Mouse (Mus musculus) forebrain, embryonic 15.5 days (tissue): Measurements from ENCODE around the gene Fam57b. TPM values are rescaled to one million over a fixed set of nuclear protein-coding genes. Genes with fewer than 3 reads are reported as not detected.
A peak's percentile ranks its signal among the peaks of the same experiment; 100 is the strongest.
"Not testable (repeated sequence)": the region's sequence is repeated elsewhere in the genome, so short reads cannot be mapped to it uniquely, and the experiment has no call there.

Experiments
- ATAC-seq: fragments of 200-750 bp; cut with Nextera tagmentation; replicated peaks from 2 replicates; pipeline ENCODE4 v1.8.0; 2017; ENCODE audit warnings: mild to moderate bottlenecking, moderate TSS enrichment, moderate library complexity
- H3K27ac ChIP-seq: fragments of 300-500 bp; sonication (generic); replicated peaks from 2 replicates; pipeline ENCODE4 v1.5.1; 2015; ENCODE audit warnings: mild to moderate bottlenecking, inconsistent platforms
- H3K27me3 ChIP-seq: fragments of 300-500 bp; sonication (generic); 2 replicates; pipeline ENCODE4 v1.6.1; 2015; ENCODE audit warnings: inconsistent platforms
- H3K36me3 ChIP-seq: fragments of 300-500 bp; sonication (generic); 2 replicates; pipeline ENCODE4 v1.6.1; 2015; ENCODE audit warnings: mild to moderate bottlenecking, inconsistent platforms
- H3K4me1 ChIP-seq: fragments of 300-500 bp; sonication (generic); 2 replicates; pipeline ENCODE4 v1.6.1; 2015; ENCODE audit warnings: inconsistent platforms
- H3K4me2 ChIP-seq: fragments of 300-500 bp; sonication (generic); replicated peaks from 2 replicates; pipeline ENCODE4 v1.6.1; 2015; ENCODE audit warnings: mild to moderate bottlenecking, inconsistent platforms
- H3K4me3 ChIP-seq: fragments of 300-500 bp; sonication (generic); 2 replicates; pipeline ENCODE4 v1.5.1; 2015; ENCODE audit warnings: mild to moderate bottlenecking, inconsistent platforms
- H3K9ac ChIP-seq: fragments of 300-500 bp; sonication (generic); replicated peaks from 2 replicates; pipeline ENCODE4 v1.6.1; 2015; ENCODE audit warnings: mild to moderate bottlenecking, inconsistent platforms
- H3K9me3 ChIP-seq: fragments of 300-500 bp; sonication (generic); 2 replicates; pipeline ENCODE4 v1.6.1; 2016; ENCODE audit warnings: inconsistent platforms
- WGBS: fragments of 180-500 bp; shearing (Covaris S2); methylation state at CpG from one replicate; pipeline ENCODE4 v1.1.7; 2015; ENCODE audit warnings: mixed read lengths; 5-methylcytosine and 5-hydroxymethylcytosine counted together
- polyA plus RNA-seq: library from polyadenylated mRNA; unstranded; fragments of >200 nt; fragmentation: Nextera tagmentation; extraction: Ambion mirVana; gene quantifications from 2 replicates; pipeline ENCODE4 v1.2.1, GENCODE M21; 2015

Fam57b gene
- polyA plus RNA-seq, 1 experiment from 2014 or later, result 38.1 TPM

- no peak for ATAC-seq
- Histone ChIP-seq H3K4me1 (peaks cover 31% of the 10 kb centered on the region), H3K36me3 (peaks cover 70% of the 10 kb centered on the region), H3K27me3 (no peaks in the 10 kb centered on the region), H3K4me2 (no peak overlapping the region), H3K9me3 (no peaks in the 10 kb centered on the region), H3K27ac (no peak overlapping the region), H3K4me3 (no peak overlapping the region), H3K9ac (no peak overlapping the region)
- 93% methylated on average over 9 of the region's 9 CpGs for WGBS
Observed at GRCm38 (mm10) chr7:126765540-126765939, 31.9 kb upstream of the Fam57b start.

GRCm38 (mm10) chr7:126766201-126766600 is 31.3 kb upstream of the Fam57b start, which contains the start of gene Gdpd3:
Gdpd3 (plus strand) TSS chr7:126766334.
- WGBS, result 94% methylated on average over 16 of the region's 16 CpGs

GRCm38 (mm10) chr7:126767001-126767400 is 30.5 kb upstream of the Fam57b start:
- Histone ChIP-seq H3K27me3 (no peaks in the 10 kb centered on the region), H3K4me3 (no peak overlapping the region), H3K36me3 (peaks cover 77% of the 10 kb centered on the region), H3K9me3 (no peaks in the 10 kb centered on the region), H3K9ac (no peak overlapping the region), H3K4me1 (peaks cover 17% of the 10 kb centered on the region), H3K4me2 (no peak overlapping the region), H3K27ac (no peak overlapping the region)
- 92% methylated on average over 8 of the region's 8 CpGs for WGBS
- no peak for ATAC-seq

More at GRCm38 (mm10) chr7:126766201-126766600, 31.3 kb upstream of the Fam57b start, which contains the start of gene Gdpd3:
- H3K4me3 ChIP-seq, result no peak within 1 kb of the TSS
- H3K9me3 ChIP-seq, result no peaks in the 10 kb centered on the region
- H3K27ac ChIP-seq, result no peak within 1 kb of the TSS
- no peaks in the 10 kb centered on the region for H3K27me3 ChIP-seq
- H3K4me2 ChIP-seq, result no peak within 1 kb of the TSS
- H3K4me1 ChIP-seq, result peaks cover 25% of the 10 kb centered on the region
- no peak within 1 kb of the TSS for H3K9ac ChIP-seq
- ATAC-seq, result no peak
- peaks cover 76% of the 10 kb centered on the region for H3K36me3 ChIP-seq

DNA sequence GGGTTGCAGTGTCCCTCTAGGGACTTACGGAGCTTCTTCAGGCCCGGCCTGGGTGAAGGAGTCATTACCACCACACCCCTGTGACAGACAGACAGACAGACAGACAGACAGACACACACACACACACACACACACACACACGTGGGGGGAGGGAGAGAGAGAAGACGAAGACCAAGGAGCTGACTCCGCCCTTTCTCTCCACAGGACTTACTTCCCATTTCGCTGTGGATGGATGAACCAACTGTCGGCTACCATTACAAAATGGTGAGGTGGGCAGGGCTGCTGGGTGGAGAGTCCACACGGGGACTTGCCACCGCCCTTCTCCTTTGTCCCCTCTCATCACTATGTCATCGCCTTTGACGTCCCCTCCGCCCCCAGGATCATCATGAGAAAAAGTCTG is 26.7 kb upstream of the Fam57b start:
- no peak overlapping the region for H3K27ac ChIP-seq
- no peaks in the 10 kb centered on the region for H3K9me3 ChIP-seq
- ATAC-seq, result no peak
- H3K36me3 ChIP-seq, result peaks cover 47% of the 10 kb centered on the region
- no peak overlapping the region for H3K4me2 ChIP-seq
- H3K27me3 ChIP-seq, result no peaks in the 10 kb centered on the region
- WGBS, result 90% methylated on average over 12 of the region's 12 CpGs
- no peak overlapping the region for H3K9ac ChIP-seq
- no peak overlapping the region for H3K4me3 ChIP-seq
- H3K4me1 ChIP-seq, result peaks cover 3% of the 10 kb centered on the region

GRCm38 (mm10) chr7:126773351-126773750 is 24.1 kb upstream of the Fam57b start:
- no peaks in the 10 kb centered on the region for H3K27me3 ChIP-seq
- H3K36me3 ChIP-seq, result peaks cover 28% of the 10 kb centered on the region
- 81% methylated on average over 2 of the region's 2 CpGs for WGBS
- H3K4me1 ChIP-seq, result peaks cover 25% of the 10 kb centered on the region
- no peak for ATAC-seq
- no peak overlapping the region for H3K27ac ChIP-seq
- H3K4me2 ChIP-seq, result no peak overlapping the region
- H3K9me3 ChIP-seq, result no peaks in the 10 kb centered on the region
- H3K4me3 ChIP-seq, result no peak overlapping the region
- H3K9ac ChIP-seq, result no peak overlapping the region

DNA sequence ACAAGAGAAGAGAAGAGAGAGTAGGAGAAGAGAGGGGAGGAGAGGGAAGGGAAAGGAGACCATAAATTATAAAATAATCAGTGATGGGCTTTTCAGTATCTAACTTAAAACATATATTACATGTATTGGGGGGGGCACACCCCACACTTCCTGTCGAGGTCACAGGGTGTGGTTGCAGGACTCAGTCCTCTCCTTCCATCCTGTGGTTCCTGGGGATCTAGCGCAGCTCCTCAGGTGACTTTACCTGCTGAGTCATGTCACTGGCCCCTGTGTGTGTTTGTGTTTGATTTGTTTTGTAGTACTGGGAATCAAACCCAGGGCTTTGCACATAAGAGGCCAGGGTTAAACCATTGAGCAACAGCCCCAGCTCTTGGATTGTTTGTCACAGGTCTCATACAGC is 23.0 kb upstream of the Fam57b start:
- H3K4me1 ChIP-seq, result peaks cover 31% of the 10 kb centered on the region
- H3K36me3 ChIP-seq, result peaks cover 17% of the 10 kb centered on the region
- 86% methylated on average over 2 of the region's 2 CpGs for WGBS
- no peak overlapping the region for H3K9ac ChIP-seq
- no peak overlapping the region for H3K4me3 ChIP-seq
- no peak overlapping the region for H3K4me2 ChIP-seq
- no peak for ATAC-seq
- H3K27ac ChIP-seq, result no peak overlapping the region
- H3K27me3 ChIP-seq, result no peaks in the 10 kb centered on the region
- H3K9me3 ChIP-seq, result no peaks in the 10 kb centered on the region

DNA sequence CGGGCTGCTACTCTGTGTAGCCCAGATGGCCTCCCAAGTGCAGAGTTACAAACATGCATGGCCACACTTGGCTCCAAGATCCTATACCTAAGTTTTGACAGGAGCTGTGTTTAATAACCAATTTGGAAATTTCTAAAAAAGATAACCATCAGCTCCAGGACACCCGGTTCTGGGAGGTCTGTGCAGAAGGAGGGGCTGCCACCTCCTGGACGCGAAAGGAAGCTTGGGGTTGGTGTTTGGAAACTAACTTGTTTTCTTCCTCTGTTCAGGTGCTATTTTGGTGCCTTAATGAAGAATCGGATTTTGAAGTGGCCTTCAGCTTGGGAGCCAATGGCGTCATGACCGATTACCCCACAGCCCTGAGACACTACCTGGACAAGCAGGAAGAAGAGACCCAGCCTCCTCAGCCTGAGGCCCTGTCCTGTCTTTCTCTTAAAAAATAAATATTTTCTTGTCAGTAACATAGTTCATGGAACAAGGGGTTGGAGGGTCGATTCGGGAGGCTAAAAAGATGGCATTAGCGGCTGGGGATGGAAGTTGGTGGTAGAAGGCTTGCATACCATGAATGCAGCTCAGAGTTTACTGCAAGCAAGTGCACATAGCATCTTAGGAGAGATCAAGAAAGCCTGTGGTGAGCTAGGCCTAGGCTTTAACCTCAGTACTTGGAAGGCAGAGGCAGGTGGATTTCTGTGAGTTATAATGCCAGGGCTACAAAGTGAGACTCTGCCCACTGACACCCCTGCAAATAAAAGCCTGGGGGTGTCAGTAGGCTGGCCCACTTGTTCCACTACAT is 22.1 kb upstream of the Fam57b start:
- H3K4me3 ChIP-seq, result no peak overlapping the region
- H3K9me3 ChIP-seq, result no peaks in the 10 kb centered on the region
- ATAC-seq, result no peak
- WGBS, result 85% methylated on average over 10 of the region's 10 CpGs
- H3K27ac ChIP-seq, result 0 out of 2 replicates have a peak overlapping the region, but pooled peaks have one; percentile 92
- H3K9ac ChIP-seq, result no peak overlapping the region
- no peaks in the 10 kb centered on the region for H3K27me3 ChIP-seq
- peaks cover 40% of the 10 kb centered on the region for H3K4me1 ChIP-seq
- no peak overlapping the region for H3K4me2 ChIP-seq
- peaks cover 9% of the 10 kb centered on the region for H3K36me3 ChIP-seq

DNA sequence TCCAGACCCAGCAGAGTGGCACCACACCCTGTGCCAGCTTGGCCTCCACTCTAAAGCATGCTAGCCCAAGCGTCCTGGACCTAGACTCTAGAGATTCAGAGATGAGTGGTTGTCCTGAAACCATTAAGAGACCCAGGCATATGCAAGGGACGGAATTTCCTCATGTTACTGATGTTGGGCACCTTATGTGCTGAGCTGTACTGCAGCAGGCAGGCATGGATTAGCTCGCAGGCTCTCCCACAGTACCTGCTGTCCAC is 21.6 kb upstream of the Fam57b start:
- Histone ChIP-seq H3K4me2 (peak overlapping the region; percentile 87), H3K9ac (peak overlapping the region; percentile 93; the same call in 1 of the 2 replicates), H3K9me3 (no peaks in the 10 kb centered on the region), H3K36me3 (peaks cover 4% of the 10 kb centered on the region), H3K4me1 (peaks cover 45% of the 10 kb centered on the region), H3K27ac (peak overlapping the region; percentile 92), H3K4me3 (peak overlapping the region; percentile 64; the same call in 1 of the 2 replicates), H3K27me3 (no peaks in the 10 kb centered on the region)
- ATAC-seq, result no peak
- 66% methylated on average over 3 of the region's 3 CpGs for WGBS

DNA sequence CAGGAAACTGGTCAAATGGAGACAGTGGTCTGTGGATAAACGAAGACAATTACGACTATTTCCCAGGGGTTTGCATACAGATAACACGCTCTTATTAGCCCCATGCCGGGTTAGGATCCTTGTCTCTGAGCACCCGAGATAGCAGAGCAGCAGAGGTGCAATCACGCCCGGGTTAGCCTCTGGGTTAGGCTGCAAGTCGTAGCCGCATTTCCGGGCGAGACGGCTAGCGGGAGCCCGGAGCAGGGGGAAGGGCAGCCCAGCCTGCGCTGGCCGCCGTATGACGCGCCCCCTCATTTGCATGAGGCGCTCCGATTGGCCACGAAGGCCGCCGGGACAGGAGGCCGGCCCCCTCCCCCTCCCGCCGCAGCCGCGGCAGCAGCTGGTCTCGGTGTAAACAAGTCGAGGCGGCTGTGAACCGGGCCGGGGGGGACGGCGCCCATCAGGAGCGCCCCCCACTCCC is 20.8 kb upstream of the Fam57b start, which contains the start of gene Ypel3:
Ypel3 (plus strand) TSS at position 358 of the 460 bp plus-strand sequence.
- Histone ChIP-seq H3K36me3 (no peaks in the 10 kb centered on the region; the same call in 1 of the 2 replicates), H3K9me3 (no peaks in the 10 kb centered on the region), H3K27me3 (no peaks in the 10 kb centered on the region), H3K27ac (peak within 1 kb of the TSS; percentile 92), H3K4me2 (peak within 1 kb of the TSS; percentile 87), H3K4me1 (peaks cover 52% of the 10 kb centered on the region), H3K4me3 (peak within 1 kb of the TSS; percentile 64), H3K9ac (peak within 1 kb of the TSS; percentile 93)
- WGBS, result under 1% methylated on average over 37 of the region's 37 CpGs
- peak; percentile 90 for ATAC-seq

- Histone ChIP-seq H3K9me3 (no peaks in the 10 kb centered on the region), H3K36me3 (no peaks in the 10 kb centered on the region; the same call in 1 of the 2 replicates), H3K4me3 (peak overlapping the region; percentile 64), H3K27me3 (no peaks in the 10 kb centered on the region), H3K4me2 (peak overlapping the region; percentile 87), H3K27ac (peak overlapping the region; percentile 92), H3K4me1 (peaks cover 52% of the 10 kb centered on the region), H3K9ac (peak overlapping the region; percentile 93)
- ATAC-seq, result no peak
- 54% methylated on average over 10 of the region's 10 CpGs for WGBS
Observed at GRCm38 (mm10) chr7:126777476-126777875, 20.0 kb upstream of the Fam57b start.

DNA sequence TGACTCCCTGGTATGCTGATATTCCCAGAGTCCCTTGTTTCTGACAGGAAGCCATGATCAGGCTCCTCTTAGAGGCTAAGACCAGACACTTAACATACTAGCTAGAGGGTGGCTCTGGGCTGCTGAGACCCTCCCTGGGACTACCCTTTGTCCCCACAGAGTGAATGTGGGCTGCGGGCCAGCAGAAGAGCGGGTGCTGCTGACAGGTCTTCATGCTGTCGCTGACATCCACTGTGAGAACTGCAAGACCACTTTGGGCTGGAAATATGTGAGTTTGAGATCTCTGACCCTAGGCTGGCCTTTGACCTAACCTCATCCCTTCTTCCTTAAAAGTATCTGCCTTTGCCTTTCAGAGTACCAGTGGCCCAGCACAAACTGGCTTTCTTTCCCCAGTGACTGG is 19.3 kb upstream of the Fam57b start:
- WGBS, result 85% methylated on average over 3 of the region's 3 CpGs
- no peak for ATAC-seq
- Histone ChIP-seq H3K4me1 (peaks cover 52% of the 10 kb centered on the region), H3K4me2 (peak overlapping the region; percentile 87), H3K27ac (0 out of 2 replicates have a peak overlapping the region, but pooled peaks have one; percentile 3), H3K27me3 (no peaks in the 10 kb centered on the region), H3K9ac (peak overlapping the region; percentile 93; the same call in 1 of the 2 replicates), H3K4me3 (peak overlapping the region; percentile 64; the same call in 1 of the 2 replicates), H3K9me3 (no peaks in the 10 kb centered on the region), H3K36me3 (no peaks in the 10 kb centered on the region; the same call in 1 of the 2 replicates)

DNA sequence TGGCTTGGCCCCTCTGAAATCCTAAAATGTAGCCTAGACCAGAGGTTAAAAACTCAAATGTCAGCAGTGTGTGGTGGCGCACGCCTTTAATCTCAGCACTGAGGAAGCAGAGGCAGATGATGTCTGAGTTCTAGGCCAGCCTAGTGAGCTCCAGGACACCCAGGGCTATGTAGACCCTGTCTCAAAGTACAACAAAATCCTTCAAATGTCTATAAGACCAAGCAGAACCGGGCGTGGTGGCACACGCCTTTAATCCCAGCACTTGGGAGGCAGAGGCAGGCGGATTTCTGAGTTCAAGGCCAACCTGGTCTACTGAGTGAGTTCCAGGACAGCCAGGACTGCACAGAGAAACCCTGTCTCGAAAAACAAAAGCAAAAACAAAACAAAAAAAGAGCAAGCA is 18.4 kb upstream of the Fam57b start:
- not testable (repeated sequence) for H3K9me3 ChIP-seq, H3K4me3 ChIP-seq, H3K9ac ChIP-seq, H3K4me2 ChIP-seq, H3K27ac ChIP-seq, H3K36me3 ChIP-seq, ATAC-seq, H3K27me3 ChIP-seq
- H3K4me1 ChIP-seq, result peaks cover 52% of the 10 kb centered on the region
- 94% methylated on average over 7 of the region's 7 CpGs for WGBS
